Mouse (Mus musculus) hindbrain, embryonic 11.5 days (tissue): Measurements from ENCODE around the gene Armc9. TPM values are rescaled to one million over a fixed set of nuclear protein-coding genes. Genes with fewer than 3 reads are reported as not detected.

ENCODE experiments used
- ATAC-seq: fragments of 200-750 bp; cut with Nextera tagmentation; 2 replicates; pipeline ENCODE4 v1.8.0; 2017; ENCODE audit warnings: mild to moderate bottlenecking, moderate TSS enrichment, moderate library complexity; ENCODE audit not compliant: low FRiP score
- DNase-seq: peaks from one replicate; pipeline ENCODE4 v3.0.0-alpha.2; 2015; ENCODE audit warnings: low spot score
- H3K27ac ChIP-seq: fragments of 300-500 bp; sonication (generic); 2 replicates; pipeline ENCODE4 v1.5.1; 2014; ENCODE audit warnings: mild to moderate bottlenecking, low read depth, low read length
- H3K27me3 ChIP-seq: fragments of 300-500 bp; sonication (generic); 2 replicates; pipeline ENCODE4 v1.6.1; 2014; ENCODE audit warnings: mild to moderate bottlenecking, low read length, moderate library complexity, mixed read lengths; ENCODE audit not compliant: control insufficient read depth, insufficient read depth
- H3K36me3 ChIP-seq: fragments of 300-500 bp; sonication (generic); 2 replicates; pipeline ENCODE4 v1.6.1; 2014; ENCODE audit warnings: mild to moderate bottlenecking, low read length, moderate library complexity, mixed read lengths; ENCODE audit not compliant: control insufficient read depth, insufficient read depth
- H3K4me1 ChIP-seq: fragments of 300-500 bp; sonication (generic); replicated peaks from 2 replicates; pipeline ENCODE4 v1.6.1; 2014; ENCODE audit warnings: low read length, mixed read lengths; ENCODE audit not compliant: control insufficient read depth, insufficient read depth
- H3K4me2 ChIP-seq: fragments of 300-500 bp; sonication (generic); replicated peaks from 2 replicates; pipeline ENCODE4 v1.6.1; 2014; ENCODE audit warnings: mild to moderate bottlenecking, low read depth, low read length
- H3K4me3 ChIP-seq: fragments of 300-500 bp; sonication (generic); 2 replicates; pipeline ENCODE4 v1.5.1; 2014; ENCODE audit warnings: low read depth, low read length
- H3K9ac ChIP-seq: fragments of 300-500 bp; sonication (generic); 2 replicates; pipeline ENCODE4 v1.6.1; 2014; ENCODE audit warnings: low read depth, low read length
- H3K9me3 ChIP-seq: fragments of 300-500 bp; sonication (generic); 2 replicates; pipeline ENCODE4 v1.6.1; 2016; ENCODE audit warnings: low read length; ENCODE audit not compliant: control insufficient read depth
- WGBS: fragments of 180-500 bp; shearing (Covaris S2); extraction: QIAGEN DNeasy Blood & Tissue Kit; methylation state at CpG from one replicate; pipeline ENCODE4 v1.1.7; 2014; 5-methylcytosine and 5-hydroxymethylcytosine counted together
- polyA plus RNA-seq: library from polyadenylated mRNA; unstranded; fragments of >200 nt; fragmentation: Nextera tagmentation; extraction: Ambion mirVana; gene quantifications from 2 replicates; pipeline ENCODE4 v1.2.1, GENCODE M21; 2014

The Armc9 gene
- polyA plus RNA-seq, 1 experiment from 2014 or later: 33.9 TPM

DNA sequence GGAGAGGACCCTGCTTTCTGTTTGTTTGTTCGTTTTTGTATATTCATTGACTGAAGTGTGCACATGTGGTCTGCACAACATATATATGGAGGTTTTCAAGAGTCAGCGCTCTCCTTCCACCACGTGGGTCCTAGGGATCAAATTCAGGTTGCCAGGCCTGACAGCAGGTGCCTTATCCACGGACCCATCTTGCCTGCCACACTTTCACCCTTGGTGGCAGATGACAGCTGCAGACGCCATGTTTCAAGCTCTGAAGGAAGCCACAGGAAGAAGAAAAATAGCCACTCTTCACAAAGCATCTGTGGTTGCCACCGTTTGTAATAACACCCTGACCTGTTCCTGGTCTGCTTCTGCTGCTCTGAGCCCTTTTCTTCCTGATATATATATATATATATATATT lies 130.7 kb downstream of the Armc9 start:
- Histone ChIP-seq H3K27me3 (no peaks in the 10 kb centered on the region), H3K4me3 (no peak overlapping the region), H3K4me1 (no peaks in the 10 kb centered on the region), H3K9me3 (no peaks in the 10 kb centered on the region), H3K4me2 (no peak overlapping the region), H3K27ac (no peak overlapping the region), H3K9ac (no peak overlapping the region), H3K36me3 (no peaks in the 10 kb centered on the region)
- ATAC-seq (no peak), DNase-seq (no peak)
- WGBS: 84% methylated on average over 6 of the region's 6 CpGs

DNA sequence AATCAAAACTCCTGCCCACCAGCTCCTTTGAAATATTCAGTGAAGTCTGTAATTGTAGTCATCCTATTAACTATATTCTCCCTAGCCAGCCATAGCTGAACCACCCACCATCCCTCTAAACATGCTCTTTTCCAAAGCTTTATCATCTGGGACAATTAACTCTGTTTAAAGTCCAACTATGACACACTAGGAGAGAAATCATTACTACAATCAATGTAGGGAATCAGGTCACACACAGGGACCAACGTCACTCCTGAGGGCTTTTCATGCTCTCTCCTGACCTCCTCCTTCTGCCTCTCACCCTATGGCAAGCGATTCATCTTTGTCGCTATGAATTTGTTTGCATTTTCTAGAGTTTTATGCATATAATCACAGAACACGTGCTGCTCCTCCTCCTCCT lies 132.9 kb downstream of the Armc9 start:
- DNase-seq: no peak
- no peaks in the 10 kb centered on the region for H3K9me3 ChIP-seq
- no peaks in the 10 kb centered on the region for H3K4me1 ChIP-seq
- no peak overlapping the region for H3K4me2 ChIP-seq
- ATAC-seq: no peak
- no peak overlapping the region for H3K4me3 ChIP-seq
- no peak overlapping the region for H3K9ac ChIP-seq
- H3K27ac ChIP-seq: no peak overlapping the region
- H3K27me3 ChIP-seq: no peaks in the 10 kb centered on the region
- no peaks in the 10 kb centered on the region for H3K36me3 ChIP-seq
- WGBS: 83% methylated on average over 4 of the region's 4 CpGs

DNA sequence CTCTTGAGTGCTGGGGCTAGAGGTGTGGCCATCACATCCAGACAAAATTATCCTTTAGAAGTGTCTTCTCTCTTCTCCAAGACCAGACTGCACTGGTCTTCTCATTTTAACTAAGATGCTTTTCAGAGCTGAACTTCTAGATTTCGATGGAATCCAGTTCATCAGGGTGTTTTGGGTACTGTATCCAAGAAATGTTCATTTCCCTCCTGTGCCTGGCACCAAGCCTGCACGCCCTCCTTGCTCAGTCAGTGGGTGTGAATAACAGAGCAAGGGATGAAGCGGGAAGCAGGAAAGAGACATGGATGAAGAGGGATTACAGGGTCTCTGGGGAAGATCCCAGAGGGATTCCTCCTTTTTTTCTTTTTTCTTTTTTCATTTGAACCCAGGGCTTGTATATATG lies 135.9 kb downstream of the Armc9 start:
- Histone ChIP-seq H3K4me3 (no peak overlapping the region), H3K9me3 (no peaks in the 10 kb centered on the region), H3K36me3 (no peaks in the 10 kb centered on the region), H3K27ac (no peak overlapping the region), H3K4me1 (peaks cover 4% of the 10 kb centered on the region), H3K9ac (no peak overlapping the region), H3K27me3 (no peaks in the 10 kb centered on the region), H3K4me2 (no peak overlapping the region)
- ATAC-seq (no peak), DNase-seq (no peak)
- WGBS: 61% methylated on average over 3 of the region's 3 CpGs

DNA sequence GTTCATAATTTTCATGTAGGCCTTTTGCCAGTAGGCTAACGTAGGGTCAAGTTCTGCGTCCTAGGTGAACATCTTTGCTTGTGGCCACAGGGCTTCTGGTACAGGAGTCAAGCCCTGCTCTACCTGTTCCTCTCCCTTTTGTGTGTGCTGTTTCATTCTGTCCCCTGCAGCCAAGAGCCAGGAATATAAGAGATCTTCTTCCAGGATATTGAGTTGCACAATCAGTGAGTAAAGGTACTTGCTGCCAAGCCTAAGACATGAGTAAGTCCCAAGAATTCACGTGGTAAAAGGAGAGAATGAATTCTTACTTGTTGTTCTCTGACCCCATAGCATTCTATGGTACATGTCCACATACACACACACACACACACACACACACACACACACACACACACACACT lies 138.5 kb downstream of the Armc9 start:
- no peak overlapping the region for H3K9ac ChIP-seq
- 87% methylated on average over 3 of the region's 3 CpGs for WGBS
- DNase-seq (no peak), ATAC-seq (no peak)
- no peaks in the 10 kb centered on the region for H3K36me3 ChIP-seq
- H3K4me1 ChIP-seq: peaks cover 4% of the 10 kb centered on the region
- no peak overlapping the region for H3K4me2 ChIP-seq
- no peak overlapping the region for H3K4me3 ChIP-seq
- no peaks in the 10 kb centered on the region for H3K9me3 ChIP-seq
- no peak overlapping the region for H3K27ac ChIP-seq
- H3K27me3 ChIP-seq: no peaks in the 10 kb centered on the region

DNA sequence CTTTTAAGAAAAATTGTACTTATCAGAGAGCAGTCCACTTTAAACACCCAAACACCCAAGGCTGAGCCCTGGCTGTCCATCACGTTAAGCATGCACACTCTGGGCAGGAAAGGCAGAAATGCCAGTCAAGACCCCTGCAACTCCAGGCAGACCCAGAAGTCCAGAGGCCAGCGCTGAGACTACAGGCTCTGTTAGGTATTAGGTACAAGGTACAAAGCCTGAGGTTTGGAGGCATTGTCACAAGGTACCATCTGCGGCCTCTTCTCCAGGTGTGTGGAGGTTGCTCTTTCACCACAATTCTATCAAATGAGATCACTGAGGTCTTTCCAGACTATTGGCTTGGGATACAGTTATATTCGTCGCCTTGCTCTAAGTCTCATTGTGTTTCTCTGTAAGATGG lies 139.3 kb downstream of the Armc9 start:
- H3K9me3 ChIP-seq: no peaks in the 10 kb centered on the region
- ATAC-seq (no peak), DNase-seq (no peak)
- H3K36me3 ChIP-seq: no peaks in the 10 kb centered on the region
- WGBS: 92% methylated on average over 5 of the region's 5 CpGs
- H3K27ac ChIP-seq: no peak overlapping the region
- no peak overlapping the region for H3K9ac ChIP-seq
- peaks cover 4% of the 10 kb centered on the region for H3K4me1 ChIP-seq
- H3K4me2 ChIP-seq: no peak overlapping the region
- no peak overlapping the region for H3K4me3 ChIP-seq
- no peaks in the 10 kb centered on the region for H3K27me3 ChIP-seq

DNA sequence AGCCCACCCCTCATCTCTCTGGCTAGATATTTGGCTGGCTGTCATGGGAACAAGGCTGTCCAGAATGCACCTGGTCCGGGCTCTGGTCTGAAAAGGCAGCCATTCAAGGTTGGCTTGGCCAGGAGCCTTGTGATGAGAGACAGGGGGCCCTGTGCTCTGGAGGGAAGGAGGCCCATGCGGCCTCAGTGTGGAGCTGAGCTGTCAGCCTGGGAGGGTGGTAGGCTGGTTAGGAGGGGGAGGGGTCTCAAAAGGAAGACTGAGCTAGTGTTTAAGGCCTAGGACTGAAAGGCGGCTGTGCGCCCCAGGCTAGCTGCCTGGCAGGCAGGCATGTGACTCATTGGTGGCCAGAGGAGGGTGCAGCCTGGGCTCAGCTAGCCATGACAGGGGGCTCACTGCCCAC lies 139.9 kb downstream of the Armc9 start:
- Histone ChIP-seq H3K4me2 (no peak overlapping the region), H3K36me3 (no peaks in the 10 kb centered on the region), H3K27ac (no peak overlapping the region), H3K9me3 (no peaks in the 10 kb centered on the region), H3K27me3 (no peaks in the 10 kb centered on the region), H3K4me1 (peaks cover 4% of the 10 kb centered on the region), H3K9ac (no peak overlapping the region), H3K4me3 (no peak overlapping the region)
- WGBS: 14% methylated on average over 4 of the region's 4 CpGs
- ATAC-seq: peak; percentile 51; the same call in 1 of the 2 replicates
- DNase-seq: peak; percentile 18

DNA sequence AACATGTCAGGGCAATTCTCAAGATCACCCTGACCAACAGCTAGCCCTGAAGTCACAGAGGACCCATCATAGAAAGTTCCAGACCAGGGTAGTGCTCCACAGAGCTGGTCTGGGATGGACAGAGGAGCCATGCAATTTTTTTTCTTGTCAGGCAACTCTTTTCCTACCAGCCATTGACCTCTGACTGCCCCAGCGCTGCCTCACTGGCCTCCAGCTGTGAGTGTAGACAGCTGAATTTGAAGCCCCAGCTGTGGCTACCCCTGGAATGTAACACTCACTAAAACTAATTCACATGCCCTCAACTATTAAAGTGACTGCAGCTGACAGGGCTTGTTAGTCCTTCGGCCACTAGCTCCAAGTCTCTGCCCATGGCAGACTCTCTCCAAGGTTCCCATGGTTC lies 145.5 kb downstream of the Armc9 start:
- H3K27me3 ChIP-seq: peaks cover 30% of the 10 kb centered on the region
- ATAC-seq: no peak

DNA sequence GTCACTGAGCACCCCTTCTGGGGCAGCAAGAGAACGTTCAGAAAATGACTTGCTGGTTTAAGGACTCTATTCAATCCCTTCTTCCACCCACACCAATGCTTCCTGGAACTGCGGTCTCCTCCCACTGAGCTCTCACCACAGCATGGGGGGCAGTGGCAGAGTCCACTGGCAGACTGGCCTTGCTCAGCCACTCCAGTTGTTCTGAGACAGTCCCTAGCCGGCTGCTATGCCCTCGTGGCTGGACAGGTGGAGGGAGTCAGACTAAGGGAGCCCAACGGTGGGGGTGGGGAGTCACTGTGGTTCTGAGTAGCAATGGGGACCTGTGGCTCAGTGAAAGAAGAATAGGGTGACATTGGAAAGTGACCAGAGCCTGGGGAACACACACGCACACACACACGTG lies 146.2 kb downstream of the Armc9 start:
- Histone ChIP-seq H3K27ac (no peak overlapping the region), H3K9me3 (no peaks in the 10 kb centered on the region), H3K36me3 (no peaks in the 10 kb centered on the region), H3K9ac (no peak overlapping the region), H3K27me3 (peaks cover 33% of the 10 kb centered on the region), H3K4me1 (no peaks in the 10 kb centered on the region; the same call in 1 of the 2 replicates), H3K4me3 (no peak overlapping the region), H3K4me2 (no peak overlapping the region)
- ATAC-seq (no peak), DNase-seq (no peak)
- 46% methylated on average over 7 of the region's 7 CpGs for WGBS

More for the DNA sequence above, 145.5 kb downstream of the Armc9 start:
- H3K9me3 ChIP-seq: no peaks in the 10 kb centered on the region
- H3K36me3 ChIP-seq: no peaks in the 10 kb centered on the region
- no peaks in the 10 kb centered on the region; the same call in 1 of the 2 replicates for H3K4me1 ChIP-seq
- no peak overlapping the region for H3K4me2 ChIP-seq
- no peak overlapping the region for H3K27ac ChIP-seq
- DNase-seq: peak; percentile 15
- WGBS: 22% methylated on average over 2 of the region's 2 CpGs
- no peak overlapping the region for H3K4me3 ChIP-seq
- H3K9ac ChIP-seq: no peak overlapping the region

DNA sequence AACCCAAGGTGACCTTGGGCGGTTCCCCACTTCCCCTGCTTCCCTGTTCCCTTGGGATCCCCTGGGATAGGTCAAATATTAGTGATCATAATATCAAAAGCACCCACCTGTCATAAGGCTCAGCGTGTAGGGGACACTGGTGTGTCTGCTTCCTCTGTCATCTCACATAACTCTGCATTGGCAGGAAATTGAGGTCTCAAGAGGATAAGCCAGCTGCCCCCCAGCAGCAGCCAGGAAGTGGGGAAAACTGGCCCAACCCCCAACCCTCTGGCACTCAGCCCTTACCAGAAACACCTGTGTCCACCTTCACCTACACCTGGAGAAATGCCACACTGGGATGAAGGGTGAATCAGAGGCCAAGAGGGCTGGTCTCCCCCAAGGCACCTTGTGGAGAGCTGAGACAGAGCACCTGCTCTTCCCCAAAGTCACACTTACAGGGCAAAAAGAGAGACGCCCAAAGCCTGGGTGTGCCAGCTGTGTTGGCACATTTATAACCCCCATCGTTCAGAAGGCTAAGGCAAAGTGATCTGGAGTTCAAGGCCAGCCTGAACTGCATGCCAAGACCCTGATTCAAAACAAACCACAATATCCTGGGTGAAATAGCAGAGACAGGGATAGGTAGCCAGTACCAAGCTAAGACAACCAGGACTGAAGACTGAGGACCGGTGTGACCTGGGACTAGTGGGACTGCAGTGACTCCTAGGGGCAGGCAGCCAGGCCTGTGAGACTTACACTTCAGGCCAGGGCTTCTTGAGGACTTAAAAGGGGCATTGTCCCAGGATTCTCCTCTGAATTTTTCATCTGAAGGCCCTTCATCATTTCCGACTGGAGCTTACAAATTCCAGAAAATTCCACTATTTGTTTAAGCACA lies 146.9 kb downstream of the Armc9 start:
- peaks cover 34% of the 10 kb centered on the region for H3K27me3 ChIP-seq
- no peaks in the 10 kb centered on the region for H3K36me3 ChIP-seq
- H3K27ac ChIP-seq: no peak overlapping the region
- no peak overlapping the region for H3K9ac ChIP-seq
- ATAC-seq: no peak
- no peaks in the 10 kb centered on the region for H3K9me3 ChIP-seq
- no peak for DNase-seq
- no peaks in the 10 kb centered on the region; the same call in 1 of the 2 replicates for H3K4me1 ChIP-seq
- no peak overlapping the region for H3K4me2 ChIP-seq
- 47% methylated on average over 6 of the region's 6 CpGs for WGBS
- no peak overlapping the region for H3K4me3 ChIP-seq
